Comparison of ENCODE assay signal across 8 mouse cellular contexts in genomic region chr12:97872391-97872790, GRCm38 (mm10).
DNase-seq lines count a peak whose midpoint lies in the region; ATAC-seq lines count a peak whose summit lies in the region.

No protein-coding gene starts in this region.

- H3K9ac ChIP-seq in liver, embryonic 13.5 days = no peak overlapping the region

- H3K4me2 ChIP-seq in liver, embryonic 13.5 days = no peak overlapping the region

- peak; percentile 36 for ATAC-seq in activated CD4-positive, CD25-positive, alpha-beta regulatory T cell, adult 4 months
- no peak for ATAC-seq in liver, embryonic 13.5 days (ENCODE audit: low read depth)

- H3K4me3 ChIP-seq in liver, embryonic 13.5 days (replicated peaks) = no peak overlapping the region

- no peaks in the 10 kb centered on the region for H3K36me3 ChIP-seq in liver, embryonic 13.5 days

- DNase-seq in B cell, adult 2 months = peak; percentile 1
- peak; percentile 66 to 88 for DNase-seq in cerebellum, postnatal 4 days (ENCODE audit: low spot score in 2 of 2)
- DNase-seq in gastrocnemius, postnatal 25 days = peak; percentile 8
- peak; percentile 87 for DNase-seq in kidney, postnatal 10 days
- peak; percentile 6 for DNase-seq in liver, embryonic 13.5 days
- DNase-seq in ovary, postnatal 14 days (ENCODE audit: low spot score) = peak; percentile 73
- peak; percentile 69 for DNase-seq in urinary bladder, postnatal 25 days (ENCODE audit: low spot score)

- no peak overlapping the region for H3K27ac ChIP-seq in liver, embryonic 13.5 days

- no peaks in the 10 kb centered on the region for H3K9me3 ChIP-seq in liver, embryonic 13.5 days (replicated peaks)

- 3% methylated on average over 2 of the region's 2 CpGs for WGBS in liver, embryonic 13.5 days (ENCODE audit: insufficient replicate concordance)

- H3K27me3 ChIP-seq in liver, embryonic 13.5 days = no peaks in the 10 kb centered on the region

- H3K4me1 ChIP-seq in liver, embryonic 13.5 days (replicated peaks) = no peaks in the 10 kb centered on the region

Comparison
In these comparisons a context has a peak if more than half of its experiments do, and no peak if none do; other contexts are left out.
1. DNase-seq: peak in every context shown above with its lines; median percentile 87 in kidney, postnatal 10 days; 77 in cerebellum, postnatal 4 days; 73 in ovary, postnatal 14 days; 69 in urinary bladder, postnatal 25 days; 8 in gastrocnemius, postnatal 25 days; 6 in liver, embryonic 13.5 days; 1 in B cell, adult 2 months.